In genomic region chr14:29939600-29940312, GRCm38 (mm10) we compare ENCODE assay signal across 11 mouse cellular contexts. TPM values are rescaled to one million over a fixed set of nuclear protein-coding genes. Genes with fewer than 3 reads are reported as not detected.
A peak's percentile ranks its signal among the peaks of the same experiment; 100 is the strongest.
DNase-seq lines count a peak whose midpoint lies in the region; ATAC-seq and TF ChIP-seq lines count a peak whose summit lies in the region.
"Had no signal": no experiment of that assay in that cellular context is flagged by ENCODE, and none has a peak within 500 bp of the region (broad histone marks: within the 10 kb centered on the region; RNA-seq: fewer than 3 reads in every experiment).

No protein-coding gene starts in this region.

- H3K27ac ChIP-seq in lung, embryonic 14.5 days (ENCODE audit: low read depth), result no peak overlapping the region
- H3K27ac ChIP-seq in embryonic fibroblast, embryonic 13.5 days (ENCODE audit: insufficient read depth, low read length), result no peak overlapping the region
- no peak overlapping the region for H3K27ac ChIP-seq in limb, embryonic 13.5 days
- H3K27ac ChIP-seq: stomach, embryonic 15.5 days had no signal

- H3K9ac ChIP-seq in lung, embryonic 14.5 days, result no peak overlapping the region
- H3K9ac ChIP-seq in limb, embryonic 13.5 days, result no peak overlapping the region
- H3K9ac ChIP-seq: liver, postnatal 0 days; stomach, embryonic 15.5 days had no signal

- WGBS in lung, embryonic 14.5 days, result 35% methylated on average over 20 of the region's 20 CpGs
- WGBS in limb, embryonic 13.5 days, result 42% methylated on average over 20 of the region's 20 CpGs
- 34% methylated on average over 20 of the region's 20 CpGs for WGBS in lung, adult 2 months

- no peaks in the 10 kb centered on the region for H3K36me3 ChIP-seq in lung, embryonic 14.5 days (ENCODE audit: insufficient read depth)
- no peaks in the 10 kb centered on the region for H3K36me3 ChIP-seq in limb, embryonic 13.5 days
- H3K36me3 ChIP-seq: stomach, embryonic 15.5 days had no signal

- DNase-seq in lung, embryonic 14.5 days, result peak; percentile 24
- no peak for DNase-seq in lung, postnatal 10 days
- no peak for DNase-seq in lung, adult 2 months
- DNase-seq in MN1 (ENCODE audit: low spot score), result no peak
- DNase-seq: cerebellum, adult 11 months; gastrocnemius, postnatal 14 days; liver, postnatal 0 days had no signal

- H3K4me2 ChIP-seq in lung, embryonic 14.5 days, result no peak overlapping the region
- peak overlapping the region; percentile 32 for H3K4me2 ChIP-seq in limb, embryonic 13.5 days (replicated peaks)
- H3K4me2 ChIP-seq: stomach, embryonic 15.5 days had no signal

- no peaks in the 10 kb centered on the region for H3K9me3 ChIP-seq in lung, embryonic 14.5 days (ENCODE audit: low read depth, low read length)
- H3K9me3 ChIP-seq in limb, embryonic 13.5 days, result no peaks in the 10 kb centered on the region
- H3K9me3 ChIP-seq: stomach, embryonic 15.5 days had no signal

- H3K4me3 ChIP-seq in lung, embryonic 14.5 days (ENCODE audit: low read depth, low read length), result no peak overlapping the region
- H3K4me3 ChIP-seq in embryonic fibroblast, embryonic 13.5 days (ENCODE audit: insufficient read depth, low read length), result no peak overlapping the region
- no peak overlapping the region for H3K4me3 ChIP-seq in limb, embryonic 13.5 days
- no peak overlapping the region for H3K4me3 ChIP-seq in lung, adult 2 months (replicated peaks; ENCODE audit: extremely low read depth, low read depth, low read length)
- H3K4me3 ChIP-seq: stomach, embryonic 15.5 days had no signal

- H3K27me3 ChIP-seq in lung, embryonic 14.5 days (ENCODE audit: insufficient read depth, low read length), result no peaks in the 10 kb centered on the region
- H3K27me3 ChIP-seq in limb, embryonic 13.5 days, result peaks cover 13% of the 10 kb centered on the region

- no peaks in the 10 kb centered on the region for H3K4me1 ChIP-seq in lung, embryonic 14.5 days (ENCODE audit: insufficient read depth)
- no peaks in the 10 kb centered on the region for H3K4me1 ChIP-seq in embryonic fibroblast, embryonic 13.5 days (ENCODE audit: control insufficient read depth, insufficient read depth, low read length)
- H3K4me1 ChIP-seq in limb, embryonic 13.5 days, result peaks cover 9% of the 10 kb centered on the region
- H3K4me1 ChIP-seq in lung, adult 2 months (ENCODE audit: control insufficient read depth, insufficient read depth, low read length), result no peaks in the 10 kb centered on the region
- H3K4me1 ChIP-seq: stomach, embryonic 15.5 days had no signal

- ATAC-seq in lung, embryonic 14.5 days (ENCODE audit: insufficient read depth), result peak; percentile 54; the same call in 1 of the 2 replicates
- no peak for ATAC-seq in limb, embryonic 13.5 days (ENCODE audit: low FRiP score, low read depth)
- no peak for ATAC-seq in CD4-positive, CD25-positive, alpha-beta regulatory T cell, adult 4 months
- ATAC-seq: liver, postnatal 0 days had no signal

- peak; percentile 39 for TF ChIP-seq CTCF in lung, embryonic 14.5 days (IDR thresholded peaks at IDR 0.05; ENCODE audit: low read depth)
- TF ChIP-seq CTCF in embryonic fibroblast, embryonic 13.5 days (IDR thresholded peaks at IDR 0.05; ENCODE audit: borderline replicate concordance, insufficient read depth, low read length), result peak; percentile 3; the same call in 1 of the 2 replicates
- TF ChIP-seq CTCF in lung, adult 2 months (IDR thresholded peaks at IDR 0.05; ENCODE audit: insufficient read depth, low read length), result no peak

- TF ChIP-seq POLR2A in embryonic fibroblast, embryonic 13.5 days (IDR thresholded peaks at IDR 0.05; ENCODE audit: low read depth, low read length), result no peak
- TF ChIP-seq POLR2A in lung, adult 2 months (IDR thresholded peaks at IDR 0.05; ENCODE audit: borderline replicate concordance, extremely low read depth, low read depth, low read length), result no peak

RNA-seq across cellular contexts. Expression of gene Selenok, which starts 28.4 kb away (rescaled TPM):
- polyA plus RNA-seq in lung, embryonic 14.5 days (2014; fragmentation: Nextera tagmentation; extraction: Ambion mirVana), result 189 and 209 TPM in 2 replicates
- 181 and 212 TPM in 2 replicates for polyA plus RNA-seq in embryonic fibroblast, embryonic 13.5 days (2011; ENCODE audit: insufficient read length, low read depth, missing spikeins)
- 298 and 303 TPM in 2 replicates for polyA plus RNA-seq in limb, embryonic 13.5 days (2015; fragmentation: Nextera tagmentation; extraction: Ambion mirVana)
- 100 to 1,000 TPM; 332 to 374 TPM for polyA plus RNA-seq in CD4-positive, CD25-positive, alpha-beta regulatory T cell, adult 4 months (2017; shearing (Covaris generic))
- 31.5 and 49.5 TPM in 2 replicates for polyA plus RNA-seq in lung, adult 2 months (2012; rRNA removed)

RNA-seq across cellular contexts. Expression of gene Actr8, which starts 38.4 kb away (rescaled TPM):
- polyA plus RNA-seq in lung, embryonic 14.5 days (2014; fragmentation: Nextera tagmentation; extraction: Ambion mirVana), result 56.6 and 59.4 TPM in 2 replicates
- 25.2 and 25.5 TPM in 2 replicates for polyA plus RNA-seq in embryonic fibroblast, embryonic 13.5 days (2011; ENCODE audit: insufficient read length, low read depth, missing spikeins)
- polyA plus RNA-seq in limb, embryonic 13.5 days (2015; fragmentation: Nextera tagmentation; extraction: Ambion mirVana), result 69.8 and 71.9 TPM in 2 replicates
- 10 to 100 TPM; 41.7 to 53.9 TPM for polyA plus RNA-seq in CD4-positive, CD25-positive, alpha-beta regulatory T cell, adult 4 months (2017; shearing (Covaris generic))
- 21.0 and 24.6 TPM in 2 replicates for polyA plus RNA-seq in lung, adult 2 months (2012; rRNA removed)
